Mouse (Mus musculus) MEL (cell line): ENCODE results near the gene Gap43. TPM values are rescaled to one million over a fixed set of nuclear protein-coding genes. Genes with fewer than 3 reads are reported as not detected.
"Not testable (repeated sequence)": the region's sequence is repeated elsewhere in the genome, so short reads cannot be mapped to it uniquely, and the experiment has no call there.

Experiments used
- DNase-seq: peaks from one replicate; pipeline ENCODE4 v3.0.0; 2011; ENCODE audit warnings: low read depth, low spot score
- H3K27ac ChIP-seq: 2 replicates; pipeline ENCODE4 v1.5.1; 2012; ENCODE audit warnings: low read depth, mild to moderate bottlenecking, control low read depth, low read length, moderate library complexity; ENCODE audit not compliant: control insufficient read depth
- H3K27me3 ChIP-seq, 2 experiments: fragments of 150-350 bp in 1 of 2; sonication (generic) in 1 of 2; 2 replicates each; pipeline ENCODE4 v1.6.1; 2012; ENCODE audit warnings: low read length in 2 of 2, mild to moderate bottlenecking in 2 of 2, improper control_type of control experiment in 1 of 2, moderate library complexity in 1 of 2; ENCODE audit not compliant: insufficient read depth in 2 of 2, control insufficient read depth in 1 of 2
- H3K36me3 ChIP-seq, 2 experiments: 2 replicates each; pipeline ENCODE4 v1.6.1; 2012 to 2014; ENCODE audit warnings: low read length in 2 of 2, improper control_type of control experiment in 1 of 2, inconsistent platforms in 1 of 2, mild to moderate bottlenecking in 1 of 2; ENCODE audit not compliant: insufficient read depth in 2 of 2, control insufficient read depth in 1 of 2
- H3K4me1 ChIP-seq, 2 experiments: fragments of 150-350 bp in 1 of 2; sonication (generic) in 1 of 2; 2 replicates each; pipeline ENCODE4 v1.6.1; 2012; ENCODE audit warnings: low read length in 2 of 2, improper control_type of control experiment in 1 of 2, mild to moderate bottlenecking in 1 of 2; ENCODE audit not compliant: insufficient read depth in 2 of 2, control insufficient read depth in 1 of 2
- H3K4me3 ChIP-seq, 2 experiments: fragments of 150-350 bp in 1 of 2; sonication (generic) in 1 of 2; 2 replicates each; pipeline ENCODE4 v1.5.1; 2012; ENCODE audit warnings: low read depth in 2 of 2, low read length in 2 of 2, mild to moderate bottlenecking in 2 of 2, moderate library complexity in 2 of 2, control low read depth in 1 of 2, improper control_type of control experiment in 1 of 2; ENCODE audit not compliant: control insufficient read depth in 1 of 2, insufficient read depth in 1 of 2
- H3K79me2 ChIP-seq: 2 replicates; pipeline ENCODE4 v1.6.1; 2012; ENCODE audit warnings: mild to moderate bottlenecking, low read length, moderate library complexity; ENCODE audit not compliant: control insufficient read depth, poor library complexity, insufficient read depth
- H3K9ac ChIP-seq: 2 replicates; pipeline ENCODE4 v1.6.1; 2012; ENCODE audit warnings: low read depth, mild to moderate bottlenecking, control low read depth, low read length, moderate library complexity; ENCODE audit not compliant: control insufficient read depth, poor library complexity, severe bottlenecking
- H3K9me3 ChIP-seq: fragments of 150-350 bp; sonication (generic); replicated peaks from 2 replicates; pipeline ENCODE4 v1.6.1; 2012; ENCODE audit warnings: mild to moderate bottlenecking, low read length, improper control_type of control experiment, moderate library complexity; ENCODE audit not compliant: insufficient read depth
- CTCF ChIP-seq, 3 experiments: IDR thresholded peaks in 2 of 3; conservative IDR thresholded peaks in 1 of 3; 2 replicates each; pipeline ENCODE4 v1.5.1; 2011 to 2012; ENCODE audit warnings: low read length in 3 of 3, low read depth in 2 of 3, mild to moderate bottlenecking in 2 of 3, improper control_type of control experiment in 1 of 3, inconsistent platforms in 1 of 3, mixed read lengths in 1 of 3, moderate library complexity in 1 of 3; ENCODE audit not compliant: control insufficient read depth in 1 of 3, insufficient read depth in 1 of 3, poor library complexity in 1 of 3, severe bottlenecking in 1 of 3
- E2F4 ChIP-seq: IDR thresholded peaks from 2 replicates; pipeline ENCODE4 v1.6.1; 2011; ENCODE audit warnings: low read depth, low read length, improper control_type of control experiment, borderline replicate concordance
- ELF1 ChIP-seq: IDR thresholded peaks from 2 replicates; pipeline ENCODE4 v1.6.1; 2014; ENCODE audit warnings: low read depth, mild to moderate bottlenecking, inconsistent platforms, low read length, improper control_type of control experiment, moderate library complexity
- GABPA ChIP-seq: IDR thresholded peaks from 2 replicates; pipeline ENCODE4 v1.6.1; 2012; ENCODE audit warnings: low read depth, mild to moderate bottlenecking, inconsistent platforms, low read length, improper control_type of control experiment, moderate library complexity
- MAZ ChIP-seq: IDR thresholded peaks from 2 replicates; pipeline ENCODE4 v1.6.1; 2012; ENCODE audit warnings: low read depth, mild to moderate bottlenecking, inconsistent platforms, low read length, improper control_type of control experiment
- MXI1 ChIP-seq: IDR thresholded peaks from 2 replicates; pipeline ENCODE4 v1.6.1; 2011; ENCODE audit warnings: mild to moderate bottlenecking, low read depth, low read length, improper control_type of control experiment
- POLR2AphosphoS2 ChIP-seq: IDR thresholded peaks from 2 replicates; pipeline ENCODE4 v1.6.1; 2011; ENCODE audit warnings: low read length, improper control_type of control experiment
- POLR2AphosphoS5 ChIP-seq: IDR thresholded peaks from 2 replicates; pipeline ENCODE4 v1.6.1; 2012; ENCODE audit warnings: low read depth, borderline replicate concordance, mild to moderate bottlenecking, inconsistent platforms, low read length, moderate library complexity, mixed read lengths
- TAL1 ChIP-seq: IDR thresholded peaks from 2 replicates; pipeline ENCODE4 v1.6.1; 2012; ENCODE audit warnings: mild to moderate bottlenecking, inconsistent platforms, low read length, moderate library complexity, mixed read lengths
- USF1 ChIP-seq: IDR thresholded peaks from 2 replicates; pipeline ENCODE4 v1.6.1; 2014; ENCODE audit warnings: low read depth, mild to moderate bottlenecking, inconsistent platforms, low read length, improper control_type of control experiment, moderate library complexity
- USF2 ChIP-seq, 2 experiments: IDR thresholded peaks; 2 replicates each; pipeline ENCODE4 v1.6.1; 2011 to 2012; ENCODE audit warnings: improper control_type of control experiment in 2 of 2, low read length in 2 of 2, borderline replicate concordance in 1 of 2, inconsistent platforms in 1 of 2, low read depth in 1 of 2, mild to moderate bottlenecking in 1 of 2; ENCODE audit not compliant: insufficient read depth in 1 of 2
- ZC3H11A ChIP-seq: IDR thresholded peaks from 2 replicates; pipeline ENCODE4 v1.6.1; 2012; ENCODE audit warnings: low read depth, mild to moderate bottlenecking, inconsistent platforms, low read length, improper control_type of control experiment
- ZKSCAN1 ChIP-seq: IDR thresholded peaks from 2 replicates; pipeline ENCODE4 v1.6.1; 2012; ENCODE audit warnings: low read depth, mild to moderate bottlenecking, inconsistent platforms, low read length, improper control_type of control experiment, moderate library complexity
- polyA plus RNA-seq, 2 experiments: library from polyadenylated mRNA; stranded (reverse) in 1 of 2; unstranded in 1 of 2; fragments of >175 nt in 1 of 2; fragments of >200 nt in 1 of 2; gene quantifications; 2 replicates each; pipeline versions ENCODE4 v1.2.1 to v1.2.4; 2012; ENCODE audit warnings: low replicate concordance in 2 of 2, low read depth in 1 of 2; ENCODE audit not compliant: insufficient read length in 2 of 2, insufficient read depth in 1 of 2, missing spikeins in 1 of 2
- total RNA-seq: library from RNA; depleted of rRNA; stranded (reverse); fragments of 300-350 nt; gene quantifications from 2 replicates; pipeline ENCODE4 v1.2.3, GENCODE M21; 2012

Gap43 gene
- total and polyA plus RNA-seq, 3 experiments: not detected

DNA sequence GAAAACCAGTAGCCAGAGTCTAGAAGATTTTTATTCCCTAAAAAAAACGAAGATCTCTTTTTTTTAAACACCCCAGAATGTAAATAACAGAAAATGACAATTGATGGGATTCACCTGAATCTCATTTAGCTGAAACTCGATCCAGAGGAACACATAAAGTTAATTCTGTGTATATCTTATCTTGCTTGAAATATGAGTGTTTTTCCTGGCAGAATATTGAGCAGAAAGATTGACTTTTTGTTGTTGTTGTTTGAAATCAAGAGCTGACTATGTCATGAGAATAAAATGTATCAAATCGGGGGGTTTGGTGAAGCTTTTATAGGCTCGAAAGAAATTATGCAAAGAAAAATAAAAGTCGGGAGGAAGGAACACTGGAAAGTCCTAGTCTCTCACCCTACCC lies 88.2 kb downstream of the Gap43 start:
- Histone ChIP-seq H3K79me2 (no peaks in the 10 kb centered on the region), H3K4me3 (no peak overlapping the region), H3K9ac (no peak overlapping the region), H3K27me3 (no peaks in the 10 kb centered on the region), H3K9me3 (no peaks in the 10 kb centered on the region), H3K4me1 (no peaks in the 10 kb centered on the region), H3K36me3 (no peaks in the 10 kb centered on the region), H3K27ac (no peak overlapping the region)
- no peak for TF ChIP-seq POLR2AphosphoS5
- TF ChIP-seq GABPA: no peak
- TF ChIP-seq TAL1: no peak
- TF ChIP-seq ELF1: no peak
- no peak for TF ChIP-seq USF2 (IDR thresholded peaks at IDR 0.05; ENCODE audit: borderline replicate concordance in 1 of 2, insufficient read depth in 1 of 2, low read depth in 1 of 2, low read length in 2 of 2)
- TF ChIP-seq MXI1: no peak
- TF ChIP-seq MAZ: no peak
- no peak for TF ChIP-seq POLR2AphosphoS2
- DNase-seq: no peak

DNA sequence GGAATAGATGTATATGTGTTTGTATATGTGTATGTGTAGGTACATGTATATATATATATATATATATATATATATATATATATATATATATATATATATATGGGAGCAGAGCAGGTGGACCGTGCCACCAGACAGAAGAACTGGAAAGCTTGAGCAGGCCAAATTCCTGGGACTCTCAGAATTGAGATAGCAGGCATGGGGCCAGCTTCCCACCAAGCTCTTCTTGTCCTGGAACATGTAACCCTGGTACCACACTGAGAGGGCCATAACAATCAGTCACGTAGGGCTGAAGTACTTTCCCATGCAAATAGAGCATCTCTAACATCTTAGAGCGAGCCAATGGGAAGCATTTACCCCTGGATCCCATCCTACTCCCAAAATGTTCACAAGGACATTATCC lies 96.3 kb downstream of the Gap43 start:
- not testable (repeated sequence) for H3K79me2 ChIP-seq

DNA sequence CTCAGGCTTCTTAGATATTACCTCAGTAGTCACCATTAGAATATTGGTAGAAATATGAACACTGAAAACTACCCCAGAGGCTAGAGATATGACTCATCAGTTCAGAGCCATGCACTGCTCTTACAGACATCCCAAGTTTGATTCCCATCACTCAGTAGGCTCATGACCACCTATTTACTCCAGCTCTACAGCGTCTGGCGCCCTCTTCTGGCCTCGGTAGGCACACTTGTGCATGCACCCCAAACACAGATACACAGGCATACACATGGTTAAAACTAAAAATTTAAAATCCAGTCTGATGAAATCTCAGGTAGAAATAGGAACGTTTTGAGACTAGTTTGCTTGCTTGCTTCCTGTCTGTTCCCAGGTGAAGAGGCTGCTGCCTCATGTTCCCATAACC lies 109.1 kb downstream of the Gap43 start:
- Histone ChIP-seq H3K27ac (no peak overlapping the region), H3K79me2 (no peaks in the 10 kb centered on the region), H3K4me1 (no peaks in the 10 kb centered on the region), H3K4me3 (no peak overlapping the region), H3K9me3 (no peaks in the 10 kb centered on the region), H3K36me3 (no peaks in the 10 kb centered on the region), H3K27me3 (no peaks in the 10 kb centered on the region), H3K9ac (no peak overlapping the region)
- TF ChIP-seq ZC3H11A (no peak), CTCF (IDR thresholded peaks at IDR 0.05 in 2 of 3, conservative IDR thresholded peaks at IDR 0.05 in 1 of 3; ENCODE audit: control insufficient read depth in 1 of 3, insufficient read depth in 1 of 3, low read depth in 2 of 3, low read length in 3 of 3, poor library complexity in 1 of 3, severe bottlenecking in 1 of 3) (peak; percentile 12 to 50 (median 21); a peak in 4 of 6 replicates), ZKSCAN1 (no peak), USF1 (no peak), TAL1 (no peak), MAZ (no peak), E2F4 (no peak)
- DNase-seq: peak; percentile 4

More for the DNA sequence above, 96.3 kb downstream of the Gap43 start:
- H3K27me3 ChIP-seq, H3K27ac ChIP-seq, H3K36me3 ChIP-seq, H3K4me1 ChIP-seq, DNase-seq, H3K4me3 ChIP-seq, H3K9me3 ChIP-seq, H3K9ac ChIP-seq: not testable (repeated sequence)
